Mouse (Mus musculus): Measurements from ENCODE around the gene Foxa3. TPM values are rescaled to one million over a fixed set of nuclear protein-coding genes. Genes with fewer than 3 reads are reported as not detected.
A peak's percentile ranks its signal among the peaks of the same experiment; 100 is the strongest.

Foxa3 gene
- polyA plus RNA-seq, 1 experiment from 2014 or later: 0.81 TPM

GRCm38 (mm10) chr7:19024581-19025255, 1.4 kb upstream of the Foxa3 start:
- peak; percentile 61 for ATAC-seq (ENCODE audit: insufficient number of reproducible peaks, insufficient read depth, low FRiP score, low TSS enrichment, low read depth)
- WGBS: 2% methylated on average over 36 of the region's 36 CpGs
- Histone ChIP-seq H3K4me1 (replicated peaks) (peaks cover 22% of the 10 kb centered on the region), H3K36me3 (peaks cover 14% of the 10 kb centered on the region), H3K4me2 (peak overlapping the region; percentile 78), H3K9ac (replicated peaks) (peak overlapping the region; percentile 91), H3K27ac (peak overlapping the region; percentile 72), H3K27me3 (peaks cover 42% of the 10 kb centered on the region), H3K9me3 (no peaks in the 10 kb centered on the region), H3K4me3 (replicated peaks) (peak overlapping the region; percentile 95)

GRCm38 (mm10) chr7:19024096-19024506, 763 bp upstream of the Foxa3 start, which contains the start of gene Sympk:
Gene Sympk (plus strand): TSS chr7:19024377.
- peak within 1 kb of the TSS; percentile 72 for H3K27ac ChIP-seq
- H3K4me2 ChIP-seq: peak within 1 kb of the TSS; percentile 78
- peak; percentile 94 for ATAC-seq (ENCODE audit: insufficient number of reproducible peaks, insufficient read depth, low FRiP score, low TSS enrichment, low read depth)
- no peaks in the 10 kb centered on the region for H3K9me3 ChIP-seq
- H3K4me3 ChIP-seq (replicated peaks): peak within 1 kb of the TSS; percentile 95
- H3K4me1 ChIP-seq (replicated peaks): peaks cover 22% of the 10 kb centered on the region
- peaks cover 8% of the 10 kb centered on the region for H3K36me3 ChIP-seq
- H3K27me3 ChIP-seq: peaks cover 47% of the 10 kb centered on the region
- peak within 1 kb of the TSS; percentile 91 for H3K9ac ChIP-seq (replicated peaks)
- WGBS: under 1% methylated on average over 37 of the region's 50 CpGs

GRCm38 (mm10) chr7:19022189-19022958, 964 bp downstream of the Foxa3 start:
- Histone ChIP-seq H3K36me3 (no peaks in the 10 kb centered on the region), H3K4me1 (replicated peaks) (peaks cover 22% of the 10 kb centered on the region), H3K27ac (no peak overlapping the region), H3K4me2 (0 out of 2 replicates have a peak overlapping the region, but pooled peaks have one; percentile 6), H3K27me3 (peaks cover 47% of the 10 kb centered on the region), H3K9me3 (no peaks in the 10 kb centered on the region), H3K4me3 (replicated peaks) (peak overlapping the region; percentile 95), H3K9ac (replicated peaks) (no peak overlapping the region)
- 54% methylated on average over 18 of the region's 18 CpGs for WGBS
- ATAC-seq (ENCODE audit: insufficient number of reproducible peaks, insufficient read depth, low FRiP score, low TSS enrichment, low read depth): no peak

GRCm38 (mm10) chr7:19021048-19021447, 2.3 kb downstream of the Foxa3 start:
- H3K9ac ChIP-seq (replicated peaks): no peak overlapping the region
- no peaks in the 10 kb centered on the region for H3K36me3 ChIP-seq
- ATAC-seq (ENCODE audit: insufficient number of reproducible peaks, insufficient read depth, low FRiP score, low TSS enrichment, low read depth): no peak
- H3K27ac ChIP-seq: no peak overlapping the region
- no peak overlapping the region for H3K4me2 ChIP-seq
- H3K4me1 ChIP-seq (replicated peaks): peaks cover 19% of the 10 kb centered on the region
- no peak overlapping the region for H3K4me3 ChIP-seq (replicated peaks)
- no peaks in the 10 kb centered on the region for H3K9me3 ChIP-seq
- 20% methylated on average over 8 of the region's 8 CpGs for WGBS
- peaks cover 47% of the 10 kb centered on the region for H3K27me3 ChIP-seq

GRCm38 (mm10) chr7:19017909-19018308, 5.4 kb downstream of the Foxa3 start:
- WGBS: 93% methylated on average over 7 of the region's 7 CpGs
- ATAC-seq (ENCODE audit: insufficient number of reproducible peaks, insufficient read depth, low FRiP score, low TSS enrichment, low read depth): no peak
- Histone ChIP-seq H3K4me3 (replicated peaks) (no peak overlapping the region), H3K9ac (replicated peaks) (no peak overlapping the region), H3K27ac (no peak overlapping the region), H3K36me3 (no peaks in the 10 kb centered on the region), H3K9me3 (no peaks in the 10 kb centered on the region), H3K4me2 (no peak overlapping the region), H3K4me1 (replicated peaks) (no peaks in the 10 kb centered on the region; the same call in 1 of the 2 replicates), H3K27me3 (peaks cover 42% of the 10 kb centered on the region)

- Histone ChIP-seq H3K4me1 (replicated peaks) (peaks cover 12% of the 10 kb centered on the region), H3K4me3 (replicated peaks) (no peak overlapping the region), H3K9me3 (no peaks in the 10 kb centered on the region), H3K36me3 (no peaks in the 10 kb centered on the region), H3K9ac (replicated peaks) (no peak overlapping the region), H3K4me2 (no peak overlapping the region), H3K27me3 (peaks cover 23% of the 10 kb centered on the region), H3K27ac (no peak overlapping the region)
- 85% methylated on average over 4 of the region's 4 CpGs for WGBS
- ATAC-seq (ENCODE audit: insufficient number of reproducible peaks, insufficient read depth, low FRiP score, low TSS enrichment, low read depth): no peak
These were observed 7.3 kb downstream of the Foxa3 start for GRCm38 (mm10) chr7:19016042-19016441.

- Histone ChIP-seq H3K4me3 (replicated peaks) (no peak overlapping the region), H3K9ac (replicated peaks) (no peak overlapping the region), H3K36me3 (no peaks in the 10 kb centered on the region), H3K27ac (no peak overlapping the region), H3K4me2 (no peak overlapping the region), H3K9me3 (no peaks in the 10 kb centered on the region), H3K4me1 (replicated peaks) (peaks cover 12% of the 10 kb centered on the region), H3K27me3 (peaks cover 8% of the 10 kb centered on the region; the same call in 1 of the 2 replicates)
- ATAC-seq (ENCODE audit: insufficient number of reproducible peaks, insufficient read depth, low FRiP score, low TSS enrichment, low read depth): no peak
- 62% methylated on average over 15 of the region's 15 CpGs for WGBS
These were observed 8.9 kb downstream of the Foxa3 start for GRCm38 (mm10) chr7:19014452-19014851.

- WGBS: 51% methylated on average over 2 of the region's 2 CpGs
- Histone ChIP-seq H3K27ac (peak overlapping the region; percentile 74; the same call in 1 of the 2 replicates), H3K4me3 (replicated peaks) (0 out of 2 replicates have a peak overlapping the region, but pooled peaks have one; percentile 4), H3K4me2 (peak overlapping the region; percentile 70; the same call in 1 of the 2 replicates), H3K36me3 (0 out of 2 replicates have a peak, but pooled peaks cover 5% of the 10 kb centered on the region), H3K9me3 (no peaks in the 10 kb centered on the region), H3K27me3 (peaks cover 5% of the 10 kb centered on the region; the same call in 1 of the 2 replicates), H3K9ac (replicated peaks) (no peak overlapping the region), H3K4me1 (replicated peaks) (peaks cover 14% of the 10 kb centered on the region)
- ATAC-seq (ENCODE audit: insufficient number of reproducible peaks, insufficient read depth, low FRiP score, low TSS enrichment, low read depth): no peak
These were observed 10.5 kb downstream of the Foxa3 start for GRCm38 (mm10) chr7:19012882-19013281.

- WGBS: 1% methylated on average over 25 of the region's 31 CpGs
- no peak for ATAC-seq (ENCODE audit: insufficient number of reproducible peaks, insufficient read depth, low FRiP score, low TSS enrichment, low read depth)
- peaks cover 5% of the 10 kb centered on the region; the same call in 1 of the 2 replicates for H3K27me3 ChIP-seq
These were observed 11.2 kb downstream of the Foxa3 start for GRCm38 (mm10) chr7:19012025-19012621.

GRCm38 (mm10) chr7:19010581-19010980, 12.8 kb downstream of the Foxa3 start:
- WGBS: 81% methylated on average over 7 of the region's 7 CpGs

More at GRCm38 (mm10) chr7:19012025-19012621, 11.2 kb downstream of the Foxa3 start:
- Histone ChIP-seq H3K4me1 (replicated peaks) (peaks cover 21% of the 10 kb centered on the region), H3K9me3 (no peaks in the 10 kb centered on the region), H3K36me3 (peaks cover 12% of the 10 kb centered on the region), H3K4me3 (replicated peaks) (peak overlapping the region; percentile 36), H3K4me2 (peak overlapping the region; percentile 70), H3K27ac (peak overlapping the region; percentile 74), H3K9ac (replicated peaks) (peak overlapping the region; percentile 73)

More at GRCm38 (mm10) chr7:19010581-19010980, 12.8 kb downstream of the Foxa3 start:
- H3K27ac ChIP-seq: no peak overlapping the region
- no peaks in the 10 kb centered on the region for H3K9me3 ChIP-seq
- peaks cover 36% of the 10 kb centered on the region for H3K4me1 ChIP-seq (replicated peaks)
- no peak overlapping the region for H3K4me2 ChIP-seq
- H3K27me3 ChIP-seq: peaks cover 5% of the 10 kb centered on the region; the same call in 1 of the 2 replicates
- no peak overlapping the region for H3K4me3 ChIP-seq (replicated peaks)
- H3K36me3 ChIP-seq: peaks cover 27% of the 10 kb centered on the region
- no peak for ATAC-seq (ENCODE audit: insufficient number of reproducible peaks, insufficient read depth, low FRiP score, low TSS enrichment, low read depth)
- H3K9ac ChIP-seq (replicated peaks): no peak overlapping the region

Data from limb, embryonic 12.5 days (tissue).